Mouse (Mus musculus): ENCODE results near the gene Dab1.

Dab1 gene

DNA sequence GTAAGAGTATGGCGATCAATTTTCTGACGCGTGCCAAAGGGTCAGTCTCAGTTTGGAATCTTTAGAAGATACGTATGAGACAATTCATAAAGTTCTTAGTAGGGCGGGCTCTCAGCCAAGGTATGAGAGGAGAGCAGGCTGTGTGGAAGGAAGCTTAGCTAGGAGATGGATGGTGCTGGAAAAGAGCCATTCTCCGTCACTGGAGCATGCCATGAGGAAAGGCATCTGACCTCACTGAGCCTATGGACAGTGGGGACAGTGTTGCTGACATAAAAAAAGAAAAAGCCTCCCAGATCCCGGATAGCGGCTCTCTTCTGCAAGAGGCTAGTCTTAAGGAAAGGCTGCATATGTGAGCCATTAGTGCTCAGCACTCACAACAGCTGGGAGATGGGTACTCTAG lies 579.5 kb downstream of the Dab1 start:
- CTCF ChIA-PET: no interaction called here
- POLR2A ChIA-PET: no interaction called here

DNA sequence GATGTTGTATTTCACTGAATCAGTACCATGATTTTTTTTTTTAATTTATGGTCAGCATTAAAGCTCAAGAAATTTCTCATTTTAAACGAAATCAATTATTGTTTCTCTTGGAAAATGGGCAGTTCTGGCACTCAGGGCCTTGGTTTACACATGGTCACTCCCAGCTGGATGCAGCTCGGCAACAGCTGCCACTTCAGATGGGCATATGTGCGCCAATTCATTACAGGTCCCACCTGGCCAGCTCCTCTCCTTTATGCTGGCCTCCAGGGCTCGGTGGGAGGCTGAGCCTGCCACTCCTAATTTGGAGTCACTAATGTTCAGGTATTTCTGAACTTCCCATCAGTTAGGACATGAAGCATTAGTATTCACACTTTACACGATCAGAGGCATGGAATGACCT lies 582.5 kb downstream of the Dab1 start:
- ChIA-PET CTCF (no interaction called here), POLR2A (no interaction called here)

DNA sequence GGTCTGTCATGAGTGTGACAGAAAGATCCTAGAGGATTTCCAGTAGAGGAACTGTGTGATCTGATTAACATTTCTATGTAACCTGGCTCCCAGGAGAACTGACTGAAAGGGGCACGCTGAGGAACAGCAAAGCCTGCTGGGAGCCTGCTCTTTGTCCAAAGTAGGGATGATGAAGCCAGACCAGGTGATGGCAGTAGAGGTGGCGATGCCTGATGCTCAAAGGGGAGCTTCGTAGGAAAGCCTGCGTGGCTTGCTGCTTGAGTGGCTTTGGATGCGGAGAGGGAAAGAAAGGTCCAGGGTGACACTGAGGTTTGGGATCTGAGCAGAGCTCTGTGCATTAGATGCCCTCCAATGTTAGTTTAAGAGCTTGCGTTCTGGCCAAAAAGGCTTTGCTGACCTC lies 584.9 kb downstream of the Dab1 start:
- ChIA-PET POLR2A (no interaction called here), CTCF (no interaction called here)

- ChIA-PET CTCF (no interaction called here), POLR2A (no interaction called here)
These were observed 587.5 kb downstream of the Dab1 start for GRCm38 (mm10) chr4:104206639-104207038.

- POLR2A ChIA-PET: interaction anchor here in 1 of 4 experiments (0.5 kb wide), 1 partner anchor 402 kb away, joined by 3 read pairs; no protein-coding TSS in a partner anchor
- CTCF ChIA-PET: interaction anchor here in 1 of 4 experiments (0.6 to 1.1 kb wide), 3 partner anchors 101 to 1996 kb away, joined by 4 to 9 read pairs (median 5); no protein-coding TSS in a partner anchor
These were observed 589.9 kb downstream of the Dab1 start for GRCm38 (mm10) chr4:104209081-104209480.

GRCm38 (mm10) chr4:104210796-104211195 lies 591.6 kb downstream of the Dab1 start:
- ChIA-PET CTCF (no interaction called here), POLR2A (no interaction called here)

- ChIA-PET CTCF (no interaction called here), POLR2A (no interaction called here)
These were observed 592.6 kb downstream of the Dab1 start for GRCm38 (mm10) chr4:104211531-104212455.

GRCm38 (mm10) chr4:104214724-104215123 lies 595.6 kb downstream of the Dab1 start:
- CTCF ChIA-PET: interaction anchor here in 1 of 4 experiments (0.6 kb wide), 1 partner anchor 679 kb away, joined by 3 read pairs; no protein-coding TSS in a partner anchor
- POLR2A ChIA-PET: no interaction called here

DNA sequence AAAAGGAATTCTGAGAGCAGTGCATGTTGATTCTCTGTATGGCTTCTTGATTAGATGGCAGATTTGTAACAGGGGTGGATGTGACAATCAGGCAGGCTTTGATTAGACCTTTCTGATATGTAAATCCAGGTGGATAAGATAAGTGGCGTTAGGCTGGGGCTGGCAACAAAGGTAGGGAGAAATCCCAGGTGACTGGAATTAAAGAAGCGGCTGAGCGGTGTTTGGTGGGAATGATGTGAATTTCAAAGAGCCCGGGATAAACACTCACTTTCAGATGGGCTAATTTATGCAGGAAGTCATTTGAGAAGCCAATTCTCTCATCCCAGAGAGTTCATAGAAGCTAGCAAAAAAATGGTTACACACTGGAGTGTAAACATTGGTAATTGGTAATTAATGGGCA lies 598.2 kb downstream of the Dab1 start:
- ChIA-PET CTCF (no interaction called here), POLR2A (no interaction called here)

- ChIA-PET POLR2A (no interaction called here), CTCF (interaction anchor here in 1 of 4 experiments (0.6 kb wide), 1 partner anchor 756 kb away, joined by 4 read pairs; no protein-coding TSS in a partner anchor)
These were observed 599.6 kb downstream of the Dab1 start for GRCm38 (mm10) chr4:104218765-104219164.

DNA sequence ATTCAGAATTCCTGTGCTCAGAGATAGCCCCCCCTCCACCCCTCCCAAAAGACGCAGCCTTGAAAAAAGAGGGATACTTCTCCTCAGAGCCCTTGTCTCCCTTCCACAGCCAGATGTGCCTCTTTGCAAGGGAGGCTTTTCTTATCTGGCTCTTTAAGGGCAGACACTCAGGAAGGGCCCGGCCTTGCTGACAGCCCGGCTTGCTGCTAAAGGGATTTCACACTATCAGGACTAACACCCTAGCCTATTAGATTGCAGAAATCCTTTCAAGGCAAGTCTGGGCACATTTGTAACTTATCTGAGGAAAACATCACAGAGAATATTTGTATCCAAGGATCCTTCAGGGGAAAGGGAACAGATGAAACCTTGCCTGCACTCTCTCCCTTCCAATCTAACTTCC lies 600.9 kb downstream of the Dab1 start:
- CTCF ChIA-PET: interaction anchor here in 1 of 4 experiments (0.5 kb wide), 1 partner anchor 10 kb away, joined by 10 read pairs; no protein-coding TSS in a partner anchor
- POLR2A ChIA-PET: no interaction called here

DNA sequence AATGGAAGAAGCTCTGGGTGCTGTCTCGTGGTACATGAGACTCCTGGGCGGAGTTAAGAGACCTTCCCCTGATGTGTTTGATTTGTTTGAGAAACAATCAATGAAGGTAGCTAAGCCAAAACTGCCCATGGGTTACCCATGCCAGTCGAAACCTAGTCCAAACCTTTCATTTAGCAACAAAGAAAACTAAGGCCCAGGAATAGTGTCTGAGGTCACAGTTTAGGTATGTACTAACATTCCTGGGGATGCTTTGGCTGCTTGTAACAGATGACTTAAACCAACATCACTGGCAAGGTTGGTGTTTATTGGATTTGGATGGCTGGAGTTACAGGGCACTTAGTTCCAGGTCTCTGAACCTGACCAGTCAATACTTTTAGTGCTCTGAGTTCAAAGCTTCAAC lies 610.1 kb downstream of the Dab1 start:
- CTCF ChIA-PET: no interaction called here
- POLR2A ChIA-PET: no interaction called here

GRCm38 (mm10) chr4:104246506-104246905 lies 627.3 kb downstream of the Dab1 start:
- POLR2A ChIA-PET: no interaction called here
- CTCF ChIA-PET: no interaction called here

DNA sequence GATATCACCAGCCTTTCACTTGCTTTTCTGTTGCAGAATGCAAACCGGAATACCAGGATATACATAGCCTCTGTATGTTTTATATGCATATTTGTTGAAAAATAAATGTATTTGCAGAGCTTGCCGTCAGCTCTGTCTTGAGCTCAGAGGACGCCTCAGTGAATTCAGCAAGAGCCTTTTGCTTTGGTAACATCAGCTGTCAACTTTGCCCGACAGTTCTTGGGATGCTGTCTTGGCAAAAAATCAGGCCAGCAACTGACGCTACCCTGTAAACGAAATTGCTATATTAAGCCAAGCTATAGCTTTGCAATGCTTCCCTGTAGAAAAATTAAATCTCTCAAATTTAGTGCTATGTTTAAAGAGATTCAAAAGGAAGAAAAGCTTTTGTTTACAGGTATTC lies 630.3 kb downstream of the Dab1 start:
- ChIA-PET POLR2A (no interaction called here), CTCF (no interaction called here)

- ChIA-PET POLR2A (no interaction called here), CTCF (no interaction called here)
These were observed 638.6 kb downstream of the Dab1 start for GRCm38 (mm10) chr4:104257776-104258175.

DNA sequence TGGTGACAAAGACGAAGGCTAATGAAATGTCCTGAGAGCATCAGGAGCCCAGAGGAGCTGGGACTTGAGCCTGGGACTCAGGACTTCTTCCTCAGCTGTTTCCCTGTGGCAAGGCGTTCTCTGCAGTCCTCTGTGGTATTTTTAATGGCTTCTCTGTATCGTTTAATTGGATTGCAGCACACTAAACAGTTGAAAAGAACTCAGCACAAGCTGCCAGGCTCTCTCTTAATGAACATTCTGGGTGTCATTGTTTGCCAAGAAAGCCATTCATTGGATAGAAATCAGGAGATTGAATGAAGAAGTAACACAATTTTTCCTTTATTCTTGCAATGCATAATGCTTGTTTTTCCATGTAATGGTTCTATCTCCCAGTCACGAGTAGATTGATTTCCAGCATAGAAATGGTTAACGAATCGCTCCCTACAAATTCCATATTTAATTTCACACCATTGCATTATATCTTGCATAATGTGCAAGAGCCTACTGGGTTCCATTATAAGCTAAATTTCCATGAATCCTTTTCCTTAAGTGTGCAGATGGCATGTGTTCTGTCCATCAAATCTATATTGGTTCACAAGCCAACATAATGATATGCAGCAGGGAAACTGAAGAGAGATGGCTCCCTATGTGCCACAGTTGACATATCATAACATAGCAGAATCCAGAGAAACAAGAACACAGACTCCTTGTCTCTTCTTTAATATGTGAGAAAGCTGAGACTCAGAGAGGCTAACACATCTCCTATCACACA lies 650.4 kb downstream of the Dab1 start:
- CTCF ChIA-PET: interaction anchor here in 1 of 4 experiments (0.5 kb wide), 1 partner anchor 643 kb away, joined by 6 read pairs; no protein-coding TSS in a partner anchor
- POLR2A ChIA-PET: no interaction called here

DNA sequence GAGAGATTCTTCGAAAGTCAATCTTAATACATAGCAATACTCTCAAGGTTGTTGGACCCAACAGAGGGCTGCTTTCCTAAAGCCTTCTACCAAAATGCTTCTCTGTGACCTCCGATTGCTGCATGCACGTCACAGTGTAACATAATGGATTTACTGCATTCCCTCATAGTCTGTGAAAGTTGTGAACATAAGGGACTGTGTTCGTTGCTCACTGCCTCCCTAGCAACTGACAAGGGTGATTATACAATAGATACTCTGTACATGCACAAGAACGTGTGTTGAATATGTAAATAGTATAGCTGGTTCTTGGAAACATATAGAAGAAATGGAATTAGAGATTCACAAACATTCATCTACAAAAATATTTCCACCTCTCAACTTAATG lies 651.0 kb downstream of the Dab1 start:
- ChIA-PET CTCF (no interaction called here), POLR2A (no interaction called here)

GRCm38 (mm10) chr4:104275260-104275659 lies 656.1 kb downstream of the Dab1 start:
- ChIA-PET CTCF (no interaction called here), POLR2A (interaction anchor here in 1 of 4 experiments (1.3 kb wide), 1 partner anchor 10 kb away, joined by 3 read pairs; no protein-coding TSS in a partner anchor)

DNA sequence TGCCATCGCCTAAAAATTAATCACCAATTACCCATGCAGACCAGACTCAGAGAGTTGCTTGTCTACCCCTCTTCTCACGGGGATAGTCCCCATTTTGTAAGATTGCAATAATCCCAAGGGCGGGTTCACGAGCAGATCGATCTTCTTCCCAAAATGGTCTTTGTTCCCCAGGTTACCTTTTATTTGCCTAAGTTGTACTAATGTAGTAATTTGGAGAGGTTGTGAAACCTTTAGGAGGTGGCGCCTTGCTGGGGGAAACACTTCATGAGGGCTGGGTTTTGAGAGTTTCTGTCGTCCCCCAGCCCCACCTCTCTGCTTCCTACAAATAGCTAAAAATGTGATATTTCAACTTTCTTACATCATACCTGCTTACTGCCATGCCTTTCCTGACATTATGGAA lies 657.8 kb downstream of the Dab1 start:
- POLR2A ChIA-PET: no interaction called here
- CTCF ChIA-PET: no interaction called here

GRCm38 (mm10) chr4:104281518-104281917 lies 662.4 kb downstream of the Dab1 start:
- POLR2A ChIA-PET: no interaction called here
- CTCF ChIA-PET: no interaction called here

DNA sequence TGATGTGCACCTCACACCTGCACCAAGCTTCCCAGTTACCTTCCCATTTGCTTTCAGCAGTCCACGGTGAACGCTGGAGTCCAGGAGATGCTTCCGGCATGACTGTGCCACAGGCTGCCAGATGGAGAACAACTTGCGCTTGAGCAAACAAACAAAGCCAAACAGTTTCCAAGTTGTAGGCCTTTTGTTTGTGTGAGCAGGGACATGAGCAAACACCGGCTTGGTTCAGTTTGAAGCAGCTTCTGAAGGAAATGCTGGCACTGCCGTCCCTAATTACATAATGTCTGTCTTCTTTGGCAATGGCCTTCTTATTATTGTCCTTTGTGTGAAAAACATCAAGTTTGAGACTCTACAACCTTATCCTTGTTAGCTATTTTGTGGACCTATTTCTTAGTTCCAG lies 664.7 kb downstream of the Dab1 start:
- CTCF ChIA-PET: interaction anchor here in 1 of 4 experiments (0.6 kb wide), 1 partner anchor 1468 kb away, joined by 3 read pairs; no protein-coding TSS in a partner anchor
- POLR2A ChIA-PET: interaction anchor here in 1 of 4 experiments (0.5 kb wide), 1 partner anchor 441 kb away, joined by 3 read pairs; no protein-coding TSS in a partner anchor
